Mouse (Mus musculus): ENCODE results near the gene Epb41. TPM values are rescaled to one million over a fixed set of nuclear protein-coding genes. Genes with fewer than 3 reads are reported as not detected.

The Epb41 gene
- polyA plus RNA-seq, 1 experiment: 7.1 TPM

- no peak overlapping the region for H3ac ChIP-seq (ENCODE audit: control insufficient read depth, insufficient read length, low read depth)
- H3K79me2 ChIP-seq (ENCODE audit: control insufficient read depth, insufficient read depth): no peaks in the 10 kb centered on the region
- H3K79me3 ChIP-seq (ENCODE audit: low read depth): no peaks in the 10 kb centered on the region
- H3K4me3 ChIP-seq (ENCODE audit: insufficient read depth, poor library complexity, severe bottlenecking): no peak overlapping the region
- TF ChIP-seq CTCF (IDR thresholded peaks at IDR 0.05; ENCODE audit: control insufficient read depth, insufficient read depth, insufficient read length): no peak
- no peak for TF ChIP-seq MAX (IDR thresholded peaks at IDR 0.05)
- TF ChIP-seq FOSL1 (IDR thresholded peaks at IDR 0.05; ENCODE audit: insufficient read depth, low read length, poor library complexity, severe bottlenecking): no peak
- no peak for TF ChIP-seq MYOG (IDR thresholded peaks at IDR 0.05; ENCODE audit: control insufficient read depth, extremely low read depth, insufficient read length)
- H3K27me3 ChIP-seq (ENCODE audit: control insufficient read depth, insufficient read depth, insufficient read length): no peaks in the 10 kb centered on the region
- H3K36me3 ChIP-seq (ENCODE audit: control insufficient read depth, insufficient read depth): peaks cover 6% of the 10 kb centered on the region
Observed at GRCm38 (mm10) chr4:131993792-131994191, 81.3 kb downstream of the Epb41 start.

- H3K36me3 ChIP-seq (ENCODE audit: control insufficient read depth, insufficient read depth): no peaks in the 10 kb centered on the region
Observed at GRCm38 (mm10) chr4:131982881-131983538, 92.1 kb downstream of the Epb41 start.

GRCm38 (mm10) chr4:131981755-131982154, 93.4 kb downstream of the Epb41 start:
- Histone ChIP-seq H3K36me3 (ENCODE audit: control insufficient read depth, insufficient read depth) (no peaks in the 10 kb centered on the region), H3ac (ENCODE audit: control insufficient read depth, insufficient read length, low read depth) (no peak overlapping the region), H3K27me3 (ENCODE audit: control insufficient read depth, insufficient read depth, insufficient read length) (no peaks in the 10 kb centered on the region), H3K79me3 (ENCODE audit: low read depth) (no peaks in the 10 kb centered on the region), H3K4me3 (ENCODE audit: insufficient read depth, poor library complexity, severe bottlenecking) (no peak overlapping the region), H3K79me2 (ENCODE audit: control insufficient read depth, insufficient read depth) (no peaks in the 10 kb centered on the region)
- TF ChIP-seq FOSL1 (IDR thresholded peaks at IDR 0.05; ENCODE audit: insufficient read depth, low read length, poor library complexity, severe bottlenecking) (no peak), MYOG (IDR thresholded peaks at IDR 0.05; ENCODE audit: control insufficient read depth, extremely low read depth, insufficient read length) (no peak), MAX (IDR thresholded peaks at IDR 0.05) (no peak), CTCF (IDR thresholded peaks at IDR 0.05; ENCODE audit: control insufficient read depth, insufficient read depth, insufficient read length) (no peak), MYOD1 (IDR thresholded peaks at IDR 0.05; ENCODE audit: control insufficient read depth, insufficient read length, low read depth) (no peak), CEBPB (IDR thresholded peaks at IDR 0.05; ENCODE audit: low read depth) (no peak), USF1 (IDR thresholded peaks at IDR 0.05; ENCODE audit: low read depth) (no peak)

More at GRCm38 (mm10) chr4:131982881-131983538, 92.1 kb downstream of the Epb41 start:
- H3K79me3 ChIP-seq (ENCODE audit: low read depth): no peaks in the 10 kb centered on the region
- no peaks in the 10 kb centered on the region for H3K27me3 ChIP-seq (ENCODE audit: control insufficient read depth, insufficient read depth, insufficient read length)
- H3ac ChIP-seq (ENCODE audit: control insufficient read depth, insufficient read length, low read depth): no peak overlapping the region
- TF ChIP-seq FOSL1 (IDR thresholded peaks at IDR 0.05; ENCODE audit: insufficient read depth, low read length, poor library complexity, severe bottlenecking) (no peak), USF1 (IDR thresholded peaks at IDR 0.05; ENCODE audit: low read depth) (no peak), MYOD1 (IDR thresholded peaks at IDR 0.05; ENCODE audit: control insufficient read depth, insufficient read length, low read depth) (no peak), MYOG (IDR thresholded peaks at IDR 0.05; ENCODE audit: control insufficient read depth, extremely low read depth, insufficient read length) (no peak)
- H3K4me3 ChIP-seq (ENCODE audit: insufficient read depth, poor library complexity, severe bottlenecking): no peak overlapping the region
- no peaks in the 10 kb centered on the region for H3K79me2 ChIP-seq (ENCODE audit: control insufficient read depth, insufficient read depth)

DNA sequence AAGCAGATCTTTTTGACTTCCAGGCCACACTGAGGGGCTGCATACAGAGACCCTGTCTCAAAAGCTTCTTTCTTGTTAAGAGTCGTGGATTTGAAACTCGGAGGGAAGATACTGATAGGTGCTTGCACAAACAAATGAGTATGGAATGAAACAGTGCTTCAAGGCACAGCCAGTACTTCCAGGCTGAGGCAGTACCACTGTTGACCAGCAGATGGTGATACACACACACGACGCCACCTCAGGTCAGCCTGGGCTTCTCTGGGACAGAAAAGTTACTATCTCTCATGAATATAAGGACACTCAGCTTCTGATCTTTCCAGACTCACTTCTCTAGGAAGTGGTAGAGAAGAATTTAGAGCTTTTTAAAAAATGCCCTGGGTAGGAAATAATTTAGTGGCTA, 97.9 kb downstream of the Epb41 start:
- Histone ChIP-seq H3K79me2 (ENCODE audit: control insufficient read depth, insufficient read depth) (no peaks in the 10 kb centered on the region), H3ac (ENCODE audit: control insufficient read depth, insufficient read length, low read depth) (no peak overlapping the region), H3K27me3 (ENCODE audit: control insufficient read depth, insufficient read depth, insufficient read length) (no peaks in the 10 kb centered on the region), H3K4me3 (ENCODE audit: insufficient read depth, poor library complexity, severe bottlenecking) (no peak overlapping the region), H3K36me3 (ENCODE audit: control insufficient read depth, insufficient read depth) (peaks cover 6% of the 10 kb centered on the region), H3K79me3 (ENCODE audit: low read depth) (no peaks in the 10 kb centered on the region)
- TF ChIP-seq MYOG (IDR thresholded peaks at IDR 0.05; ENCODE audit: control insufficient read depth, extremely low read depth, insufficient read length) (no peak), MYOD1 (IDR thresholded peaks at IDR 0.05; ENCODE audit: control insufficient read depth, insufficient read length, low read depth) (no peak), FOSL1 (IDR thresholded peaks at IDR 0.05; ENCODE audit: insufficient read depth, low read length, poor library complexity, severe bottlenecking) (no peak), CTCF (IDR thresholded peaks at IDR 0.05; ENCODE audit: control insufficient read depth, insufficient read depth, insufficient read length) (peak; percentile 97), USF1 (IDR thresholded peaks at IDR 0.05; ENCODE audit: low read depth) (no peak), CEBPB (IDR thresholded peaks at IDR 0.05; ENCODE audit: low read depth) (no peak)

GRCm38 (mm10) chr4:131970244-131970853, 104.8 kb downstream of the Epb41 start:
- Histone ChIP-seq H3K36me3 (ENCODE audit: control insufficient read depth, insufficient read depth) (peaks cover 15% of the 10 kb centered on the region), H3K27me3 (ENCODE audit: control insufficient read depth, insufficient read depth, insufficient read length) (no peaks in the 10 kb centered on the region), H3K4me3 (ENCODE audit: insufficient read depth, poor library complexity, severe bottlenecking) (no peak overlapping the region), H3K79me2 (ENCODE audit: control insufficient read depth, insufficient read depth) (no peaks in the 10 kb centered on the region), H3ac (ENCODE audit: control insufficient read depth, insufficient read length, low read depth) (no peak overlapping the region), H3K79me3 (ENCODE audit: low read depth) (no peaks in the 10 kb centered on the region)
- TF ChIP-seq USF1 (IDR thresholded peaks at IDR 0.05; ENCODE audit: low read depth) (no peak), CTCF (IDR thresholded peaks at IDR 0.05; ENCODE audit: control insufficient read depth, insufficient read depth, insufficient read length) (no peak), MYOD1 (IDR thresholded peaks at IDR 0.05; ENCODE audit: control insufficient read depth, insufficient read length, low read depth) (no peak), CEBPB (IDR thresholded peaks at IDR 0.05; ENCODE audit: low read depth) (no peak), MAX (IDR thresholded peaks at IDR 0.05) (no peak), MYOG (IDR thresholded peaks at IDR 0.05; ENCODE audit: control insufficient read depth, extremely low read depth, insufficient read length) (no peak), FOSL1 (IDR thresholded peaks at IDR 0.05; ENCODE audit: insufficient read depth, low read length, poor library complexity, severe bottlenecking) (no peak)

Data from C2C12 (cell line).